Mouse (Mus musculus) macrophage (primary cell): ENCODE data around the gene Usp6nl. TPM values are rescaled to one million over a fixed set of nuclear protein-coding genes. Genes with fewer than 3 reads are reported as not detected.

Experiments
- H3K27ac ChIP-seq: fragments of 350-480 bp; formaldehyde crosslinking; 2 replicates; pipeline ENCODE4 v1.9.0; 2021
- H3K36me3 ChIP-seq: fragments of 350-480 bp; formaldehyde crosslinking; 2 replicates; pipeline ENCODE4 v1.9.0; 2021; ENCODE audit errors: inconsistent target
- H3K4me3 ChIP-seq: fragments of 350-480 bp; formaldehyde crosslinking; 2 replicates; pipeline ENCODE4 v1.9.0; 2021; ENCODE audit errors: inconsistent target
- H3K79me2 ChIP-seq: fragments of 350-480 bp; formaldehyde crosslinking; 2 replicates; pipeline ENCODE4 v1.9.0; 2021; ENCODE audit errors: inconsistent target
- WGBS: methylation state at CpG from one replicate; pipeline ENCODE4 v1.1.7; 2026; ENCODE audit warnings: inconsistent platforms; ENCODE audit not compliant: missing documents; 5-methylcytosine and 5-hydroxymethylcytosine counted together
- polyA plus RNA-seq: library from polyadenylated mRNA; stranded (reverse); fragments of 250-400 nt; gene quantifications from 3 replicates; pipeline ENCODE4 v1.2.4, GENCODE M21; 2018; ENCODE audit warnings: inconsistent platforms

Usp6nl gene
- polyA plus RNA-seq, 1 experiment from 2014 or later, result 4.8 TPM

DNA sequence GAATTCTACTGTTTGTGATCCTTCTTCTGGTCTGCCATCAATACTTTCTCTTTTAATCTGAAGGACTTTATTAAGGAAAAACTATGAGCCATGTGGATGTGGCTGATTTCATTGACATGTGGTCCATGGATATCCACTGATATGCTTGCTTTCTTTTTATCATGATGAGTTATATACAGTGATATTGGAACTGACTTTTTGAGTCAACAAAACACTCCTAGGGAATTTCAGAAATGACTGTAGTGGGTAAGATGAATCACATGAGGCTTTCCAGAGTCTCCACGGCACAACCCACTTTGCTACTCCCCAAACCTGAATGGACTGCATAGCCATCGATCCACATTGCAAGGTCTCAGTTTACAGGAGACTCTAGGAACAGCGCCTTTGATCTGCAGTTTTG lies 2.3 kb upstream of the Usp6nl start:
- no peak overlapping the region for H3K4me3 ChIP-seq
- H3K36me3 ChIP-seq, result no peaks in the 10 kb centered on the region
- H3K27ac ChIP-seq, result no peak overlapping the region
- H3K79me2 ChIP-seq, result peaks cover 11% of the 10 kb centered on the region; the same call in 1 of the 2 replicates
- WGBS, result 100% methylated on average over 2 of the region's 3 CpGs

DNA sequence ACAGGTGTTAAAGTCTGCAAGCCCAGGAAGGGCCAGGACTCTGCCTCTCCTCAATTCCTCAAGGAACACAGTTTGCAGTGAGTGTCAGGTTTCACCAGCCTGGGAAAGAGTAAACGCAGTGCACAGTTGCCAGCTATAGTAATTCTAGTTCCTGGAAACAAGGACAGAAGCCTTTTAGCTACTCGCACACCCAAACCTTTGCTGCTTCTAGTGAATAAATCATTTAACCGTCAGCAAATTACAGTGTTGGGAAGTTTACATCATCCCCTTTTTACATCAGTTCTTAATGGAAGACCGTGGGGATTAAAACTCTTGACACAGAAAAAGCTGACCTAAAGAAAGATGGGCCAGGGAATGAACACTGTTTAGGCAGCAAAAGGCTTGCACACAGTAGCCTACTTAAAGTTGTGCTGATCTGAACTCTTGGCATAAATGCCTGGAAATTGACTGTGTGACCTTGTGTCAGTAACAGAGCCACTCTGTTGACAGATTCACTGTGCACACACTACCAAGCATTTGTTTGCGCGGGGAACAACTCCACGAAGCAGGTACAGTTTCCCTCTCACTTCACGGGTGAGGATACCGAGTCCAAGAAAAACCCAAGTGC lies 595 bp upstream of the Usp6nl start:
- no peak overlapping the region; the same call in 1 of the 2 replicates for H3K4me3 ChIP-seq
- WGBS, result 42% methylated on average over 9 of the region's 9 CpGs

DNA sequence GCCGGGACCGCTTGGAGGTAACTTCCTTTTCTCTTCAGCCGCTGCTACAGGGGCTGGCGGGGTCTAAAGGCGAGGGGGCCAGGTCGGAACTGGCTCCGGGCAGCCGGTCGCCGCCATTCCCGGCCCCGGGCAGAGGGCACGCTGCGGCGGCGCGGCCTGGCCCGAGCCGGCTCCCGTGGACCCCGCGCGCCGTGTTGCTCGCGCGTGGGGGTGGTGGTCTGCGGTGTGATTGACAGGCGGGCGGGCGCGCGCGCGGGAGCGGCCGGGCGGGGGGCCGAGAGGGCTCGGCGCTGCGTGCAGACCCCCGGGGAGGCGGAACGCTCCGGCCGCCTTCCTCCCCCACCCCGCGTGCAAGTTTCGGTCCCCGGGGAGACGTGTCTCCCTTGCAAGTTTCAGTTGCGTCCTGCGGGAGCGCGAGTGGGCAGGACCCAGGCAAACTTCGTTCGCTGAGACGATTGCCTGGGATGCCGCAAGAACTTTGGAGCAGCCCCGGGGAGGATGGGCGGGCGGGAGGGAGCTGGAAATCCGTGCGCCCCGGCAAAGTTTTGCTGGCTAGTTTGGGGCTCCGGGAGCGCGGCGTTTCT lies 563 bp downstream of the Usp6nl start:
- H3K27ac ChIP-seq, result no peak overlapping the region

More for the DNA sequence above, 595 bp upstream of the Usp6nl start:
- Histone ChIP-seq H3K27ac (no peak overlapping the region), H3K79me2 (peaks cover 19% of the 10 kb centered on the region), H3K36me3 (no peaks in the 10 kb centered on the region)

DNA sequence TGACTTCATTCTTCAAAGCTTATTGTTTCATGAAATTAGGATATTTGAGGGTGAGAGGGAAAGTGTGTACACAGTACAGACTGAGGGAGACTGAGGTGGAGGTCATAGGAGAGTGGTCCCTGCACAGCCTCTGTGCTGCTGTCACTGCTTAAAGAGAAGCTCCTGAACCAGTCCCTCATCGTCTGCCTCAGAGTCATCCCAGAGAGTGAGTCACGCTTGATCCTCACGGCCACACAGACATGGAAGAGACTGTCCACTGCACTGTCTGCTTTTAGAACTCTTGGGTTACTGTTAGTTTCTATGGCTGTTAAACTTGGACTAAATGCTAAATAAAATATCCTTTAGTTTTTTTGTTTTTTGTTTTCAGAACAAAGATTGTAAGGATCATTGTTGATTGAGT lies 3.2 kb downstream of the Usp6nl start:
- Histone ChIP-seq H3K36me3 (no peaks in the 10 kb centered on the region), H3K4me3 (no peak overlapping the region), H3K27ac (no peak overlapping the region), H3K79me2 (peaks cover 49% of the 10 kb centered on the region)
- 86% methylated on average over 3 of the region's 3 CpGs for WGBS

More for the DNA sequence above, 563 bp downstream of the Usp6nl start:
- Histone ChIP-seq H3K79me2 (peaks cover 29% of the 10 kb centered on the region), H3K36me3 (no peaks in the 10 kb centered on the region), H3K4me3 (peak overlapping the region; percentile 43)
- under 1% methylated on average over 48 of the region's 70 CpGs for WGBS

DNA sequence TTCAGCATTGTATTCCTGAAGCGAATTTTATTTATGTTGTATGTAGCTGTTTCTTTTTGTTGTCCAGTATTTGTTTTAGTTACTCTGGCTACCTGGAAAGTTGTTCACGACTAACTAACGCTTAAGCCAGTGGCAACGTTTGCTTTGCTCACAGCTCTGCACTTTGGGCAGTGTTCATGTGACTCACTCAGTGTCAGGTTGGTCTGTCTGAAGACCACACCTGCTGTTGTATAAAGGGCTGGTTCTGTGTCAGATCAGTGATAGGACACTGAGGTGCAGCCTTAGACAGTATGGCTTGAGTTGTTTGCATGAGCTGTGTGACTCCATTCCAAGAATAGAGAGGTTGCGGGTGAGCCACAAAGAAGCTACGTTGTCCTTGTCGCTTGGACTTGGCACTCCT lies 6.5 kb downstream of the Usp6nl start:
- Histone ChIP-seq H3K79me2 (peaks cover 78% of the 10 kb centered on the region), H3K36me3 (no peaks in the 10 kb centered on the region), H3K4me3 (no peak overlapping the region), H3K27ac (no peak overlapping the region)
- WGBS, result 95% methylated on average over 7 of the region's 7 CpGs

DNA sequence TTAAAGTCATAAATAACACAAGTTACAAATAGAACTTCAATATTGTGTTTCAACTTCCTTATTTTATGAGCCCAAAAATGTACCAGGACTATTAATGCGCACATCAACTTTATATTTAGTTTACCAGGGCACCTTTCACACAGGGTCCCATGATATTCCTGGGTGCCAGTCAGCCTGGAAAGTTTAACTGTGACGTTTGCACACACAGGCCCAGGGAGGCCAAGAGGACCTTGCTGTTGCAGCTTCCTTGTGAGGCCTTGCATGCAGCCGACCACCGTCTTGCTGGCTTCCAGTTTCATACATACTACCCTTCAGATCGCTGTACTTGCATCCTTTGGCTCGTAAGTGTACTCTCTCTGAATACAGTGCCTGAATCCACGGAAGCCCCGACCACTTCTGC lies 8.3 kb downstream of the Usp6nl start:
- H3K4me3 ChIP-seq, result no peak overlapping the region
- H3K27ac ChIP-seq, result no peak overlapping the region

DNA sequence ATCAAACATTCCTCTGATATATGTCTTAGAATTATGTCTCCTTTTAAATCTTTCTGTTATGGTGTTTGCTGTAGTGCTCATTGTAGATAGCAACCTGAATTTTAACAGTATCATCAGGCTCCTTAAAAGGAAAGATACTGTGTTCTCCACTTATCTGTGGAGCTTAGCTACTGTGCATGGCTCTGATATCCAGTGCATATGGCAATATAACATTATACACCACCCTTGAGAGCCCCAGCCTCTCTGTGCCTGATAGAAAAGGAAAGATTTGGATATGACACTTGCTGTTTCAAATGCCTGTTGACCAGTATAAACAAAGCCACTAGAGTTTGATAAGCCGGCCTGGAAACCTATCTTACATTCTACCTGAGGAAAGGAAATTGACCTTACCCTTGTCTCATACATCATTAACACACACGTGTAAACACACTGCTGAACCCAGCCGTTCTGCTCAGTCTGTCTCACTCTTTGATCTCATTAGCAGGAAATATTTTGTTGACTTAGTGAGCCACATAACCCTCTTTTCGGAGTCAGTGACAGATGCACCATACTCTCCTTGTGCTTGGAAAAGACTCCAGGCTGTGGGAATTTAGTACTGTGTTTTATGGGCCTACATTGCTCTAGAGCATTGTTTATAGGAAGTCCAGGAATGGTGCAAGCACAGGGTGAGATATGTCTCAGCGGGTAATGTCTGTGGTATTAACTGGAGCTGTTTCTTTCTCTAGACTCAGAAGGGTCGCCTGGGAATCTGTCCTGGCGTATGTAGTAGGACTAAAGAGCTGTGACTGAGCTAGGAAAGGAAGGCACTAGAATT lies 9.1 kb downstream of the Usp6nl start:
- H3K4me3 ChIP-seq, result no peak overlapping the region
- H3K27ac ChIP-seq, result no peak overlapping the region
- H3K36me3 ChIP-seq, result no peaks in the 10 kb centered on the region
- peaks cover 71% of the 10 kb centered on the region for H3K79me2 ChIP-seq
- WGBS, result 90% methylated on average over 7 of the region's 7 CpGs

More for the DNA sequence above, 8.3 kb downstream of the Usp6nl start:
- WGBS, result 53% methylated on average over 8 of the region's 8 CpGs
- no peaks in the 10 kb centered on the region for H3K36me3 ChIP-seq
- H3K79me2 ChIP-seq, result peaks cover 75% of the 10 kb centered on the region

DNA sequence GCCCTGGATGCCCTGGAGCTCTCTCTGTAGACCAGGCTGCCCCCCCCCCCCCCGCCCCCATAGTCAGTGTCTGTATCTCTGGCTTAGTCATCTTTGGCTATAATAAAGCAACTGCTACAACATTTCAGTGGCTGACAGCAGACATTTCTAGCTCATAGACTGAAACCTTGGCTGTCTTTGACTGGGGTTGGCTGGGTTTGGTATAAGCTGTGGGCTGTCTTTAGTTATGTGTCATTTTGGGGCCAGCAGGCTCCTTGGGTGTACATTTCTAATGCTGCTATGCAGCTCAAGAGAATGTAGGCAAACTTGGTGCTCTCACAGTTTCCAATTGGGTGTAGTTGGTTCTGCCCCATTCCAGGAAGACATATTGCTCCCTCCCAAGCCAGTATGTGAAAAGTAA lies 11.1 kb downstream of the Usp6nl start:
- 67% methylated on average over 1 of the region's 1 CpGs for WGBS
- Histone ChIP-seq H3K79me2 (peaks cover 53% of the 10 kb centered on the region), H3K27ac (no peak overlapping the region), H3K4me3 (no peak overlapping the region), H3K36me3 (no peaks in the 10 kb centered on the region)

DNA sequence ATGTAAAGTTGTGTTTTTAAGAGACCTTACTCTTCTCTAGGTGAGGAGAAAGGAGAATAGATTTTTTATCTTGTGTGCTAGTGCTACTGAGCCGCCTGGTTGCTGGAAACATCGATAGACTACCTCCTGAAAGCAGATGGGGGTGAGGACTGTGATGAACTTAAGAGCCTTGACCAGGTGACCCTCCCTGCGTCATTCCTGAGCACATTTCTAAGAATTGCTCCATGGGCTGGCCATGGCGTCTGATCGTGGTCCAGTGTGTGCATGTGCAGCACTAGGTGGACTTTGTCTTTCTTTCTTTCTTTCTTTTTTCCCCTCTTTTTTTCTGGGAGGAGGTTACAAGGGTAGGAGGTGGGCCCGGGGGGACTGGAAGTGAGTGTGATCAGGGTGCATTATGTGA lies 11.5 kb downstream of the Usp6nl start:
- Histone ChIP-seq H3K79me2 (peaks cover 49% of the 10 kb centered on the region), H3K27ac (no peak overlapping the region), H3K4me3 (no peak overlapping the region), H3K36me3 (no peaks in the 10 kb centered on the region)
- WGBS, result 98% methylated on average over 5 of the region's 6 CpGs

DNA sequence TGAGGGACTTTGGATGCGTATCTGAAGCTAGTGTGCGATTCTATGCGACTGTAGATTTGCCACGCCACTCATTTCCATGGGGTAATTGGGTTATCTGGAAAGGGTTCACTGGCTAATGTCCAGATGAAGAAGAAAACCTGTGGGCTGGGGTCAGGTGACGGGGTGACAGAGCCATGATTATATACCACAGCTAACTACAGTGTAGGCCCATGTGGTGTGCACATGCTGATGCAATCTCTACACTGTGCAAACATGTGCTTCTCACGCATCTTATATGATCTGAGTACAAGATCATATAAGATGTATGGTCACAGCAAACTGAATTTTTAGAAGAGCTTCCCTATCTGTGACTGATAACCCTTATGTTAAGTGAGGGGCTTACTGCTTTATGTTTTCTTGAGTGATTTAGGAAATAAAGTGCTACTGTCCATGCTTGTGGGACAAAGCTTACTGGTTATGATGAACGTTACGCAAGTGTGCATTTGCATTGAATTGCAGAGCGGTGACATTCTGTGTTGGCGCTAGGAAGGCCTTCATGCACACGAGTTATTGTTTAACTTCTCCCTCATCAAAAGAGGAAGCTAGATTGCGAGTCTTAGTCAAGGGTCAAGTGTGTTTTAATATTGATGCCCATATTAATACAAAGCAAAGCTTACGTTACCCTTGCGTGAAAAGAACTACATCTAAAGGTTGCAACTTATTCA lies 12.7 kb downstream of the Usp6nl start:
- peaks cover 38% of the 10 kb centered on the region for H3K79me2 ChIP-seq
- peak overlapping the region; percentile 22; the same call in 1 of the 2 replicates for H3K27ac ChIP-seq
- H3K36me3 ChIP-seq, result no peaks in the 10 kb centered on the region
- H3K4me3 ChIP-seq, result no peak overlapping the region
- WGBS, result 48% methylated on average over 14 of the region's 14 CpGs

DNA sequence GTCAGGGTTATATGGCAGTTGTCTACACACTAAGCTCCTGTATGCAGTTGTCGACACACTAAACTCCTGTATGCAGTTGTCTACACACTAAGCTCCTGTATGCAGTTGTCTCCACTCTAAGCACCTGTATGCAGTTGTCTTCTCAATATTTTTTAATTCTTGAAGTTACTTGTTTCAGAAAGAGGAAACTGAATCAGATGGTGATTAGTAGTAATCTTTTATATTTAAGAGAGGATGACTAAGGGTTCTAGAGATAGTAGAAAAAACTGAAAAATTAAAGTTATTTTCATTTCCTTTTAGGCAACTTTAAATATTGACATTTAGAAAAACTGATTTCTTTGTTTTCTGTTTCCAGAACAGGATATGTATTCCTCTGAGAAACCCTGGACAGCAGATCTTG lies 13.5 kb downstream of the Usp6nl start:
- WGBS, result 71% methylated on average over 1 of the region's 1 CpGs
- H3K79me2 ChIP-seq, result peaks cover 38% of the 10 kb centered on the region
- H3K27ac ChIP-seq, result peak overlapping the region; percentile 12; the same call in 1 of the 2 replicates
- no peak overlapping the region for H3K4me3 ChIP-seq
- no peaks in the 10 kb centered on the region for H3K36me3 ChIP-seq

DNA sequence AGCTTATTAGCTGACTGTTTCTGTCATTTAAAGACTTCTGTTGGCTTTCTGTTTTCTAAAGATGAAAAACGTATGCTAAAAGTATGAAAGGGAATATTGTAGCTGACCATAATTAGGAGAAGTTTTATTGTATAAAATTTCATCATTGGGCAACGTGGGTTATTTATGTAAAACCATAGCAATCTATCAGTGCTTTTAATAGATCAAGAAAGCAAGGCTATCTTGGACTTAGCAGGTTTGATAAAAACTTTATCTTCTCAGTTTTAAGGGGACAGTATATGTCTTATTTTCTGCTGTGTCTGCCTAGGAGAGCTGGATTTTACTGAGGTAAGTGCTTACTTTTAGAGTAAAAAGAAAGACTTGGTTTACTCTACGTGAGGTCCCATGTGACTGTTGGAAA lies 14.2 kb downstream of the Usp6nl start:
- H3K4me3 ChIP-seq, result no peak overlapping the region
- WGBS, result 88% methylated on average over 3 of the region's 3 CpGs
- no peaks in the 10 kb centered on the region for H3K36me3 ChIP-seq
- H3K27ac ChIP-seq, result peak overlapping the region; percentile 12; the same call in 1 of the 2 replicates
- peaks cover 32% of the 10 kb centered on the region for H3K79me2 ChIP-seq

DNA sequence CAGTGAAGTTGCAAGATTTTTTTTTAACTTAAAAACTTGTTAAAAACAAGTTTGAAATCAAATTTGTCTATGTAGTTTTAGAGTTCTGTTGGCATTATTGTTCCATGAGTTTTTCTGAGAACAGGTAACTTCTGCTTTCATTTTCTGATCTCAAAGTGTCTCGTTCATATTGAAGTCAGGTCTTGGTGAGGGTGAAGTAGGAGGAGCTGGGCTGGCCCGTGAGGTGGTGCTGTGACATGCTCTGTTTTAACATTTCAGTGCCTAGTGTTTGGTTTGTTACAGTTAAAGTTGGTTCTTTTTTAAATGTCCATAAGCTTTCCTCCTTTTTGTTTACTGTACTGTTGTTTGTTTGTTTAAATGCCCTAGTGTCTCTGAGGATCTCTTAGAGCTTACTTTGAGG lies 15.0 kb downstream of the Usp6nl start:
- no peak overlapping the region for H3K27ac ChIP-seq
- 60% methylated on average over 2 of the region's 2 CpGs for WGBS
- no peaks in the 10 kb centered on the region for H3K36me3 ChIP-seq
- no peak overlapping the region for H3K4me3 ChIP-seq
- peaks cover 24% of the 10 kb centered on the region for H3K79me2 ChIP-seq

DNA sequence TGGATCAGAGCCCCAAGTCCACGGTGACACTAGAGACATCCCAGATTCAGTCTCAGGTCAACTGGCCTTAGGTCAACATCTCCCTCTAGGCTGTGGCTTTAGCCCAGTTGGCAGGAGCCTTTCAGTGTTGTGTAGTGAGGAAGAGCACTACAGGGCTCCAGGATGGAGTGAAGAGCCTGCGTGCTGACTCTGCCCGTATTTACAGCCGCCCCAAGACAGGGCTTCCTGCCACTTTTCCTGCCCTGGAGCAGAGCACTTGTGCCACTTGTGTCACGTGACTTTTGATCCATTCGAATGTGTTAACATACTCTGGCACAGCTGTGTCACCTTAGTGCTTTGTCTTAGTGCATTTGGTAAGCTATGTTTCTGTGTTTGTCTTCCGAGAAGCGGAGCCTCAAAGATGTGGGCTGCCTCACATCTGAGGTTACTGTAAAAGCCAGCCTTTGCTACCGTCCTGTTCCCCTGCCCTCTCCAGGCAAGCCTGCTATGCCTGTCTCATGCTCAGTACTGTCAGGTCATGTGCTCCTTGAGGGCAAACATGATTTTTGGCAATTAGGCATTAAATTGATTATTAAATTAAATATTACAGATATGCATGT lies 15.7 kb downstream of the Usp6nl start:
- Histone ChIP-seq H3K27ac (no peak overlapping the region), H3K4me3 (no peak overlapping the region), H3K79me2 (peaks cover 17% of the 10 kb centered on the region), H3K36me3 (no peaks in the 10 kb centered on the region)
- 60% methylated on average over 8 of the region's 9 CpGs for WGBS
